Mouse (Mus musculus): ENCODE measurements around the gene Grik2. TPM values are rescaled to one million over a fixed set of nuclear protein-coding genes. Genes with fewer than 3 reads are reported as not detected.

The Grik2 gene
- 10 to 100 TPM; 78.8 to 81.4 TPM for total RNA-seq (2021)

DNA sequence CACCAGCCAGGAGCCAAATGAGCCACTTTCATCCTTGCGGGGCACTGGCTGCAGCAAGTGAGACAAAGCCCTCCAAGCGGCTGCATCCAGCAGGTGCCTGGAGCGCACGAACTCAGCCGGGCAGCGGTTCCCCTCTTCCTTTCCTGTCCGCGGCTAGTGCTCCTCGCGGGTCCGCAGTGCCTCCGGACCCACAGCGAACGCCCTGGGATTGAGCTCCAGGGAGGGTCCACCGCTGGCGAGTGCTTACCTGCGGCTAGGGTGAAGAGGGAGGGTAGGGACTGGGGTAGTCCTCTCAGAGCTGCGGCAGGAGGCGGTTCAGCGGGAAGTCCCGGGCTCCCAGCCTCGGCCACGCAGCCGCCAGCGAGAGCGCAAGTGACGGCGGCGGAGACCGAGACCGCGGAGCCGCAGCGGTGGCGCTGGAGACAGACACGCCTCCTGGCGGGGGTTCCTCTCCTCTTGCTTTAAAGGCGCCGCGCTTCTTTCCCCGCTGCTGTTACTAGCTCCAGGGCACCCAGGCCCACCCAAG is at the start of gene Grik2:
Gene Grik2 (minus strand): TSS at position 386 of the 526 bp plus-strand sequence.
- intact Hi-C loops (cut with DNase I), result loop anchor here (2.0 kb wide), 1 partner anchor 412 kb away; no protein-coding TSS in a partner anchor
- peak; percentile 72 to 85 for DNase-seq (ENCODE audit: extremely low spot score in 1 of 2, low spot score in 2 of 2)

DNA sequence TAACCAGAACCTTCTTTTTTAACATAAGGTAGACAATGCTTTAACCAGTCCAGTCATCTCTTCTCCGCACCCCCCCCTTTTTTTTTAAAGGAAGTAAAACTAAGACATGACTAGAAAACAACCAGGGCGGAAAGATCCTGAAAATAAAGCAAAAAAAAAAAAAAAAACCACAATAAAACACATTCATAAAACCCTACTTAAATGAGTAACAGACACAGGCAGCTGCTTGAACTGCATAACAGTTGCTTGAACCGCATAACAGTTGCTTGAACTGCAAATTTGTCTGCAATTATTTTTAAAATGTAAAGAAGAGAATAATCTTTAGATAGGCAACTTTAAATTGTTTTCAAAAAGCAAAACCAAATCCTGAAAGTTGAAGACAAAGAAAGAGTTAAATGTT is 45.8 kb upstream of the Grik2 start:
- intact Hi-C loops (cut with DNase I), result no loop called here
- no peak for DNase-seq (ENCODE audit: extremely low spot score in 1 of 2, low spot score in 2 of 2)

DNA sequence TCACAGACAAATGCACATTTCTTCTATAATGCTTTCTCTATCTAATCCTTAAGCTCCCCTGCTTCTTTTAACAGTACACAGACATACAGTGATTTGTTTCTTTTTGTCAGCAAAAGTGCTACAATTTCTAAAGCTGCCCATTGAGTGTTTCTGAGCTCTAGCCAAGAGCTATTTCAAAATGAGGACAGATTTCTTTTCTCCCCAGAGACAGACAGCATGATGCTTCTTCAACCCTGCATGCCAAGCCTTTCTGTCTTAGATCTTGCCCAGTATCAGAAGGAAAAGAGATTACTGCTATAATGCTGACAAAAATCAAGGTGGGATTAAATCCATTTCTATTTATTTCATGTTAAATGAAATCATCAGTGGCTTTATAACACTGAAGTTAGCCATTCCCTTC is 18.7 kb upstream of the Grik2 start:
- no peak for DNase-seq (ENCODE audit: extremely low spot score in 1 of 2, low spot score in 2 of 2)

DNA sequence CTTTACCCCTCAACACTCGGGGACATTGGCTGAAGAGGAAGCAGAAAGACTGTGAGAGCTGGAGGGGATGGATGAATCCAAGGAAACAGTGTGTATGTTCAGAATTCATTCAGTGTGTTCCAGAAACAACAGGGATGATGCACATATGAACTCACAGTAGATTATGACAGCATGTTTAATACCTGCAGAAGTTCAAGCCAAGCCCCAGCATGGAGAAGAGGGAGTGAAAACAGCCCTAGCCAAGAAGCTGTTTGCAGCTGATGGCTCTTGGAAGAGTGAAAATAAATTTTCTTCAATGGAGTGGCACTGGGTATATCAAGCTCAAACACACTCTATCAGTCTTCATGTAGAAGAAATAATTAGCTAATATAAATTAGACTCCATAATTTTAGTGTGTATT is 12.4 kb upstream of the Grik2 start:
- DNase-seq (ENCODE audit: extremely low spot score in 1 of 2, low spot score in 2 of 2), result no peak
- intact Hi-C loops (cut with DNase I), result no loop called here

More for the DNA sequence above, 18.7 kb upstream of the Grik2 start:
- intact Hi-C loops (cut with DNase I), result no loop called here

DNA sequence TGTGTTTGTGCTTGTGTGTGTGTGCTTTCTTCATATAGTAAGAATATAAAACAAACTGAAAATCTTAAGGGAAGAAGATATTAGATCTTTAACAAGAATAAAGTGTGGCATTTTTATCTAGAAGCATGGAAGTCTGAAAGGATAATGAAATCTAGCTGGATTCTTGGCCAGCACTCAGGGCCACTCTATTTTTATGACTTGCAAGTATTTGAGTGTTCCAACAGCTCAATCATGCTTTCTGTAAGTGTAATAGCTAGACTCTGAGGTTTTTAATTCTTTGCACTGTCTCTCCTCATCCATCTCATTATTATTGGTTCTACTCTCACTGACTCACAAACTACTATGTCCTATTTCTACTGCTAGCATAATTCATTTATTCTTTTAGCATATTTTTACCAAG is 5.6 kb upstream of the Grik2 start:
- intact Hi-C loops (cut with DNase I), result no loop called here
- DNase-seq (ENCODE audit: extremely low spot score in 1 of 2, low spot score in 2 of 2), result no peak

DNA sequence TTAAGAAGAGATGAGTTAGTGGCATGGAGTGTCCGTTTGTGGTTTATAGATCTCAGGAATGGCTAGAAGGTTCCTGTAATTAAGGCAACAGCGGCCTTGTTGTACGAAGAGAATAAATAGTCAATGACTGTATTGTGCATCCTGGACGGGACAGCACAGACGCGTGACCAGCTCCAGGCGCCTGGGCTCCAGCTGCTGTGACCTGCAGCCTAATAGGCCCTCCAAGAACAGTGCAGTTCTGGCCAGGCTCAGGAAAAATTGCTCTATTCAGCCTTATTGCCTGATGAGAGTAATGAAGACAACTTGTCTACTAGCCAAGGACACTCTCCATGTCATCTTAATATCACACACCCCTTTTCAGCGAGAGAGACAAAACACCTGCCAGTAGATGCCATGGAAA is 1.8 kb upstream of the Grik2 start:
- intact Hi-C loops (cut with DNase I), result no loop called here

DNA sequence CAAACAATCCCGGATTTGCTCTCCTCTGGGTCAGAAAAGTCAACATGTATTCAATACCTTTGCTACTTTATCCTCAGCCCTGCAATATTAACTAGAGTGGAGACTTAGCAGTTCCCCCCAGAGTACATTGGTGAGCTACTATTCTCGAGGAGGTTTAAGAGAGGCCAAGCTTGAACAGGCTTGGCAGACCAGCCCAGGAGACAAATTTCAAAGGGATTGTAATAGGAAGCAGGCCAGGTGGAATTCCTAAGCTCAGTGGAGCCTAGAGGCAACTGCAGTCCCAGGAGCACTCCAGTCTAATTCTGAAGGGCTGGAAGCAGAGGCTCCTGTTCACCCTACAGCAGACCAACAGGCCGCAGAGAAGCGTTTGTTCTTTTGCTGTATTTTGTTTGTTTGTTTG is 1.1 kb upstream of the Grik2 start:
- intact Hi-C loops (cut with DNase I), result loop anchor here (2.0 kb wide), 1 partner anchor 411 kb away; no protein-coding TSS in a partner anchor
- DNase-seq (ENCODE audit: extremely low spot score in 1 of 2, low spot score in 2 of 2), result no peak

More for the DNA sequence above, 1.8 kb upstream of the Grik2 start:
- DNase-seq (ENCODE audit: extremely low spot score in 1 of 2, low spot score in 2 of 2), result no peak

DNA sequence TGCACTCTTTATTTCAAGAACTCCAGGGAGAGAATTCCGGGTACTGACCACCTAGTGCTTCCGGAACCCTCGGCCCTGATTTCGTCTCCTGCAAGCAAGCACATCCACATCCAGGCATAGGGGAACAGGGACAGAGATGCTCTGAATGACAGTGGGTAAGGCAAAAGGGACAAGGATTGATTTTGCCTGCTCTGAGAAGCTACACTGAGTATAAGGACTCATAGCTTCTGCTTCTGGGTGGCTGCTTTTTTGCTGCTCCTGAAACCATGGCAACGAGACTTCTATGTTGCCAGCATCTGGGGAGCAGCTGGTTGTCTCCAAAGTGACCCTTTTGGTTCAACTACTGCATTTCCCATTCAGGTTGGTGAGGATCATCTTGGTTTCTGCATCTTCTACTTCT is 348 bp upstream of the Grik2 start:
- DNase-seq (ENCODE audit: extremely low spot score in 1 of 2, low spot score in 2 of 2), result no peak
- intact Hi-C loops (cut with DNase I), result loop anchor here (2.0 kb wide), 1 partner anchor 412 kb away; no protein-coding TSS in a partner anchor

DNA sequence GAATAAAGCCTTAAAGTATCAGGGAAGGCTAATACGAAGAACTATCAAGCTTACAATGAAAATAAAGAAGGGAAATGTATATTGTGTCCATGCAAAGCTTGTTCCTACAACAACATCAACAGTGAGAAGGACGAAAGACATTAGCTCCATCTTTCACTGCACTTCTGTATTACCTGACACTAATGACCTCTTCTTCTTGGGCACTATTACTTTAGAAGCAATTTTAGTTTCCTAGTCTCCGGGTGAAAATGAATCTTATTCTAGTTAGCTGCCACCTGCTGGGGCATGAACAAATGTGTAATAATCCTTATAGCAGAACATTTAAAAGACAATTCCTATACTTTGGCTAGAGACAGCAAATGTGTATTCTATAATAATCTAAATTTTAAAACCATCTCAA is 1.9 kb downstream of the Grik2 start:
- intact Hi-C loops (cut with DNase I), result no loop called here
- DNase-seq (ENCODE audit: extremely low spot score in 1 of 2, low spot score in 2 of 2), result no peak

DNA sequence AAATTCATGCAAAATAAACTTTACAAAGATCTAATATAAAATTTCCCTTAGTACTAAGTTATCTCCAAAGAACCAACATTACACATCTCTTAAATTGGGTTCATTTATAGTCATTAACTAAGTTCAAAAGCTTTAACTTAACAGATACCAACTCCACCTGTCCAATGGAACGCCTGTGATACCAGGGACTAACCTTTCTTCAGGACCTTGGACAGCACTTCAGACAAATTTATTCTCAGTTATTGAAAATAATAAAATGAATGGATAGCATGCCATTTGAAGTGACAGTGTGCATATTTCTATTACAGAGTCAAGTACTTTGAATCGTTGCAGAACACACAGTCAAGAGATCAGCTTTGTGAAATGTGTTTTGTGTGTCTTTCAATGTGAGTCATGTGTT is 3.1 kb downstream of the Grik2 start:
- DNase-seq (ENCODE audit: extremely low spot score in 1 of 2, low spot score in 2 of 2), result no peak
- intact Hi-C loops (cut with DNase I), result no loop called here

DNA sequence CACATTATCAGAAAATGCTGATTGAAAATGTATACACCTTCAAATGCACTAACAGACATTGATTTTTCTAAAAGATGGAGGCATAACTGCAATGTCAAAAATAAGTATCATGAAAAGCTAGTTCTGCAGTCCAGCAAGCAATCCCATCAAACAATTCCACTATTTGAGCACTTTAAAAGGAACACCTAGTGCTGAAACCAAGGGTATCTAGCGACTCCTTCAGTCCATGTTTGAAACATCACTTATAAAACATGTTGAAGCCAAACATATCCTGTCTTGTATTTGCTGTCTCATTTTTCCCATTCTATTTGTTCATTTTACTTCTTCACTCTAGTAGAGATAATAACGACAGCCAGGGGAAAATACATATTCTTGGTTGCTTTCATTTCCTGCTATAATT is 3.7 kb downstream of the Grik2 start:
- intact Hi-C loops (cut with DNase I), result no loop called here
- peak in 1 of 2 experiments; percentile 65 for DNase-seq (ENCODE audit: extremely low spot score in 1 of 2, low spot score in 2 of 2)

DNA sequence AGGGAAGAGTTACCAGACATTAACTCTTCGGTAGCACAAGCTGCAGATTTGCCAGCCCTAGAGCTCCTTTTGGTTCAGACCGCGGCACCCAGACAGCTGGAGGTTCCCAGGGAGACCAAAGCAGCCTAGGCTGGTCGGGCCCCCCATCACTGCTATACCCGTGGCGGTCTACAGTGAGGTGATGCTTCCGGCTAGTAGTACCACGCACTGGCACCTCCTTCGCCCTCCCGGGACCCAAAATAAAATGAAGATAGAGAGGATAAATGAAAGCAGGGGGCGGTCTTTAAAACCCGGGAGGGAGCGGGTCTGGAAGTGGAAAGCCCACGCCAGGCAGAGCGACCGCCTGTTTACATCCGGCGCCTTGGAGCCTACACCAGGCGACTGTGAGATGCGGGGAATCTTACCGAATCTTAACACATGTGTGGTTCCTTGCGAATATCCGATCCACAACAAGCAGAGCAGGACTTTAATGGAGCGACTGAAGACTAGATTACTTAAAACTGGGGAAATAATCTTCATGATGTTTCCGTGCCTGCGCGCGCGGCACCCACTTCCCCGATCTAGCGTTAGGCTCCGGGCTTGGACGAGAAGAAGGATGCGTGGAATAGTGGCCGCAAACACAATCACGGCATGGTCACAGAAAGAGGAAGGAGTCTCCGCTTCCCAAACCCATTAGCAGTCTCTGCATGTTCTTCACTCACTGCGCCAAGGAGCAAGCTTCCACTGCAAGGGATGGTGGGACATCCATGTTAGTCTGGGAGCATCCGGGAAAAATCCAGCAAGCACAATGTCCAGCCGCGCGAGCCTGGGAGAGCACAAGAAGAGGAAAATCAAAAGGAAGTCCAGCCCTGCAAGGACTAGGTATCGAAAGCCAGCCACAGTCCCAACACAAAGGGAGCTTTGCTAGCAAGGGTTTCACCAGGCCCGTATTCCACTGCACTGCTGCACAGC is 5.5 kb downstream of the Grik2 start:
- intact Hi-C loops (cut with DNase I), result no loop called here
- peak in 1 of 2 experiments; percentile 59 for DNase-seq (ENCODE audit: extremely low spot score in 1 of 2, low spot score in 2 of 2)

DNA sequence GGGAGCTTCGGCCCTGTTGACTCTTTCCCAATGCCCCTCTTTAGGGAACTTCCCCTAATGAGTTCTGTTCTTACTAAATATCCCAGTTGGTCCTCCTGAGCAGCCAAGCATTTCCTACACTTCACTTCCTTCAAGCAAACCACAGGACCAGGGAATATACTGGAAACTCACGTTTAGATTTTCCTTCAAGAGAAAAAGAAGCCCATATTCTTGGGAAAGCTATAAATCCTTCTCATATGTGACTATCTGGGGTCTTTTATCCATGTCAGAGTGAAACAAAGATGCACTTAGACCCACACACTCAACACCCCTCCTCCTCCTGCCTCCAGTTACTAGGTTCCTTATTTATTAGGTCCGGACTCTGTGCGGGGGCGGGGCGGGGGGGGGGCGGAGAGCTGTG is 6.5 kb downstream of the Grik2 start:
- DNase-seq (ENCODE audit: extremely low spot score in 1 of 2, low spot score in 2 of 2), result no peak
- intact Hi-C loops (cut with DNase I), result no loop called here

DNA sequence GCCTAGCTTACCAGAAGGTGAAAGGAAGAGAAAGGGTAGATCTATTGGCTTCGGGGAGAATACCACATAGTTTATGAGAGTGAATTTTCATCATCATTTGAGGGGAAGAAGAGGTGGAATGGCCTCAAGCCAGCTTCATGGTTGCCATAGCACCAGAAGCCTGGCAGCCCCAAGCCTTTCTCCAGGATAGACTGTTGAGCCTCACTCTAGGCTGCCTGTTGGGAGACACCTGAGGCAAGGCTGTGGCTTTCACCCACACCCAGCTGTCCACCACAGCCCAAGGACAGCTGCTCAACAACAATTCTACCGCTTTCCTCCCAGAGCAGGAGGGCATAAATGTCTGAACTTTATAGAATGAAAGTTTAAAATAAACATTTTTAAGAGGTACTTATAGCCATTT is 8.1 kb downstream of the Grik2 start:
- intact Hi-C loops (cut with DNase I), result no loop called here
- peak in 1 of 2 experiments; percentile 30 for DNase-seq (ENCODE audit: extremely low spot score in 1 of 2, low spot score in 2 of 2)

DNA sequence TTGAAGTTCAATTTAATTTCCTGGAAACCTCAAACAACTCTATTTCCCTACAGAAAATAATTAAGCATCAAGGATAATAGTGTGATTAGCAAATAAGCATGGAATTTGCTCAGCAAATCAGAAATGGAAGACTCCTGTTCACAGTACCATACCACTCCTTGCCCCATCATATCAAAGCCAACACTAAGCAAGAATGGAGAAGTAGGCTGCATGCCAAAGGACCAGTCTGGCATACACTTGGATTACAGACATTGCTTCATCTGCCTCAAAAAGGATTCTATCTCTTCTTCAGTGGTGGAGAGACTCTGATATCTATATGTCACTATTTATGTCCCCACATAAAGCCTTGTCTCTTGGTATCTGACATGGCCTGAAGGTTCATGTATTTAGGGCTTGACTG is 19.7 kb downstream of the Grik2 start:
- no peak for DNase-seq (ENCODE audit: extremely low spot score in 1 of 2, low spot score in 2 of 2)
- intact Hi-C loops (cut with DNase I), result no loop called here

DNA sequence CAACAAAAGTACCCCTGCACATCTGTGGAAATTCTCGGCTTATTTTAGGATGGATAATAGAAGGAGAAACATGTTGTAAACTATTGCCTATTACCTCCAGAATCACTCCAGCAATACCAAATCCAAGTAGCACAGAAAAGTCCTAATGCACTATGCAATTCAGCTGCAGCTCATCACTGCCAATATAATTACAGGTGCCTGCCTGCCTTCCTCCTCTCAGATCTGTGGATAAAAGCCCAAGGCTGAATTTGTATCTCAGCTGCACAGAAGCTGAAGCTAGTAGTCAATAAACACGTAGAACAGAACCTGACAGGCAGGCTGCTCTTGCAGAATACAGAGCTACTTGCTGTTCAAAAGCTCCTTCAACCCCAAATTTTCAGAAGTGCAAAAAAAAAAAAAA is 21.0 kb downstream of the Grik2 start:
- intact Hi-C loops (cut with DNase I), result no loop called here
- no peak for DNase-seq (ENCODE audit: extremely low spot score in 1 of 2, low spot score in 2 of 2)

DNA sequence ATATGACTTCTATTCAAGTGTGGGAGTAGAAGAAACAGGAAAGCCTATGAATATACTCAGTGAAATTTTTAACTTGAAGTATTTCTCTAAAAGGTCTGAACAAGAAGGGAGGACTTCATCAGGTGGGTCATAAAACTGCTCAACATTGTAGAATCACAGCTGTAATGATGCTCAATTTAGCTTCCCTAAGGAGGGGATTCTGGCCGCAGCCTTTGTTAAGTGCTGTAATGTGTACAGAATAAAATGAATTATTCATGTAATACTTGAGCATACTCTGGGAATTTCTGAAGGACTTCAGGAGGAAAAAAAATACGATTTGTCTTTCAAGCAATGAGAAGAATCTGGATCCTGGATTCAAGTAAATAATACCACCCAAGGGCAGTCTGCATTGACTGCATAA is 26.0 kb downstream of the Grik2 start:
- intact Hi-C loops (cut with DNase I), result no loop called here

DNA sequence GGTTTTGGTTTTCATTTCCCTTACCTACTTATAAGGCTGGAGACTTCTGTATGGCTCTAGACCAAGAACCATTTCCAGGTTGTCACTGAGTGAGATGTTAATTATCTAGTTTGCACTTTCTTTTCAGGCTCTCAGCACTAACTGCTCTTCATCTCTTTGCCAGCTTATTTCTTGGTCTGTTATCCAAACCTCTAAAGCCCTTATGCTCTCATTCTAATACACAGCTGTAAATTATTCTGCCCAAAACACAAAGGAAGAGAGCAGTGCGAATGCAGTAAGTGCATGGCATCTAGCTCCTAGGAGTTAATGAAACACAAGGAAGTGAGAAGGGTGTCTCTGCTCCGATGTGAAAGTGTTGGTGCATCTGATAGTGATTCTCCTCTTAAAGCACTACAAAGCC is 36.8 kb downstream of the Grik2 start:
- intact Hi-C loops (cut with DNase I), result no loop called here
- DNase-seq (ENCODE audit: extremely low spot score in 1 of 2, low spot score in 2 of 2), result no peak

More for the DNA sequence above, 26.0 kb downstream of the Grik2 start:
- DNase-seq (ENCODE audit: extremely low spot score in 1 of 2, low spot score in 2 of 2), result no peak

DNA sequence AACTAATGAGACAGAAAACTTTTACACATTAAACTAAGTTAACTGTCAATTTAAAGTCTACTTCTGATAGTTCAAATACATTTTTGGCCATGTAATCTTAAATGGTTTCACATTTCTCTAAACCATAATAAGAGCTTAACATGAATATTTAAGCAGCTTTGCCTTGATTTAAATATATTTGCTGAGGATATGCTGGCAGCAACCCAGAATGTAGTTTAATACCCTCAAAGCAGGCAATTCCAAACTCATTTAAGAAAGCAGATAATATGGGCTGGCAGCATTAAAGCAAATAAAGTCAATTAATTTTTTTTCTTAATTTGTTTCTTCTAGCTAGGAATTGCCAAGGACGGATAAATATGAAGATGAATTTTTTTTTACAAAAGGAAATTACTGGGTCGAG is 56.7 kb downstream of the Grik2 start:
- intact Hi-C loops (cut with DNase I), result no loop called here

DNA sequence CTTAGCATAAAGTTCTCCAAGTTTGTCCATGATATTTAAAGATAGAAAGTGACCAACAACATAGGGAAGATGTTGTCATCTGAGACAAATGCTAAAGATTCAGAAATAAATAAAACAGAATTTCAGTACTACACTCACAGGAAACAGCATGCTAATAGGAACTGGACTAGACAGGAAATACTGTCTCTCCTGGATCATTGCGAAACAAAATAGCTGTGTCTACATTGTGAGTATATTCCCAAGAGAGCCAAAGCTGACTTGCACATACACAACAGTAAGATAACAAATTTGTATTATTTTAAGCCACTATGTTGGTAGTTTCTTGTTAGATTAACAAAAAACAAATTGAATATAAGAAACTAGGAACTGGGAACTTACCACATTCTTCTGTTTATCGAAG is 64.9 kb downstream of the Grik2 start:
- intact Hi-C loops (cut with DNase I), result no loop called here
- no peak for DNase-seq (ENCODE audit: extremely low spot score in 1 of 2, low spot score in 2 of 2)

More for the DNA sequence above, 56.7 kb downstream of the Grik2 start:
- DNase-seq (ENCODE audit: extremely low spot score in 1 of 2, low spot score in 2 of 2), result no peak

All from left cerebral cortex, postnatal 10 days (tissue).